Mouse (Mus musculus): ENCODE measurements around the gene Cops6.

GRCm38 (mm10) chr5:138137935-138138549 lies 22.8 kb upstream of the Cops6 start:
- TF ChIP-seq CTCF (IDR thresholded peaks at IDR 0.05; ENCODE audit: insufficient read depth, low read depth, low read length) (no peak), POLR2A (IDR thresholded peaks at IDR 0.05; ENCODE audit: insufficient read depth, low read depth, low read length) (no peak)

Data from olfactory bulb, adult 2 months (tissue).